Mouse (Mus musculus): ENCODE results near the gene Gm614. TPM values are rescaled to one million over a fixed set of nuclear protein-coding genes. Genes with fewer than 3 reads are reported as not detected.
A peak's percentile ranks its signal among the peaks of the same experiment; 100 is the strongest.

Gene Gm614
- polyA plus RNA-seq, 1 experiment from 2014 or later, result not detected

GRCm38 (mm10) chrX:101285534-101285933, 21.7 kb upstream of the Gm614 start:
- Histone ChIP-seq H3K9me3 (no peaks in the 10 kb centered on the region), H3K36me3 (replicated peaks) (peaks cover 98% of the 10 kb centered on the region), H3K4me1 (no peaks in the 10 kb centered on the region), H3K27ac (replicated peaks) (no peak overlapping the region), H3K27me3 (replicated peaks; ENCODE audit: low read depth, poor library complexity, severe bottlenecking) (peaks cover 91% of the 10 kb centered on the region), H3K4me3 (no peak overlapping the region)
- 29% methylated on average over 6 of the region's 6 CpGs for WGBS
- DNase-seq (ENCODE audit: low spot score), result peak; percentile 67

DNA sequence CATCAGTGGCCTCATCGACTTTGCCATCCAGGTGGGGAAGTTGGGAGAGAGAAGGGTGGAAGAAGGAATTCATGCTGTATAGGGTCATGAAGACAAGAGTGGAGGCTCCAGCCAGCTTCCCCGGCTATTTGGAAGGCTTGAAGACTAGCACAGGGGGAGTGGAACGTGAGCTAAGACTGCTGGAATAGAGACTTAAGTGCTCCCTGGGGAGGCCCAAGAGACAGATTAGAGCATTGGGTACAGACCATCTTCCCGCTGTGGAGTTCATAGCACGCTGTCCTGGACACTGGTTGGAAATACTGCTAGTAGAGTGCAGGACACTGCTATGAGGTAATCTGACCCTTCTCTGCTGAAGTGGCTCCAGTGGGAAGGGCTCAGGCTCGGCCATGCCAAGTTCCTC, 19.0 kb upstream of the Gm614 start:
- H3K27me3 ChIP-seq (replicated peaks; ENCODE audit: low read depth, poor library complexity, severe bottlenecking), result peaks cover 65% of the 10 kb centered on the region
- no peak for DNase-seq (ENCODE audit: low spot score)

DNA sequence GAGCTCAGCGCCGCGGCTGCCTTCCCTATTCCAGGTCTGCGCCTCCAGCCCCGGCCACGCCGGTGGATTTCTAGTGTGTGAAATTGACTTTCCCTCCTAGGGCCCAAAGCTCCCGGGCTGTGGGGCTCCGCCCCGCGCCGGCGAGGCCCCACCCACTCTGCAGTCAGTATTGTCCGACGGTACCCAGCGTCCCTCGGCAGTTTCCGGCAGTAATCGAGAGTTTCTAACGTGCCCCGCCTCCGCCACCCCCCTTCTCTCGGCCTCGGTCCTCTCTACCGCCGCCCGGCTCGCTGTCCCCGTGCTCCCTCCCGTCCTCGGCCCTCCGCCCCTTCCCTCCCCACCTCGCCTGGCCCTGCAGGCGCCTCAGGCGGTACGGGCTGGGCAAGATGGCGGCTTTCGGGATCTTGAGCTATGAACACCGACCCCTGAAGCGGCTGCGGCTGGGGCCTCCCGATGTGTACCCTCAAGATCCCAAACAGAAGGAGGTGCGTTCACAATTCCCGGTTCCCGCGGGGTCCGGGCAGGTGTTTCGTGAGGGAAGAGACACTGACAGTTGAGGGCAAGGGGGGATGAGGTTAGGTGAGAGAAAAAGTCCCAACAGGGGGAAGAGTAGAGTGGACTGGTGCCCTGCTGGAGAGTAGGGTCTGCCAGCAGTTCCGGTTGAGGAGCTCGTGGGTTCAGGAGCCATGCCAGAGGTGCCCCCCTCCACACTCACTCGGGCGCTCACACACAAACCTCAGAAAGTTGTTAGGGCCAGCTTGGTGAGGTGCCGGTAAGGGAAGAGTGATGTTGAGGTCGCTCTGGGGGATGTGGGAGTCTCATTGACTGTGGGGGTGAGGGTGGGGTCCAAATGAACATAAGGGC, 10.3 kb upstream of the Gm614 start, which contains the start of gene Med12:
TSS of gene Med12 (plus strand) at position 156 of the 864 bp plus-strand sequence.
- H3K27me3 ChIP-seq (replicated peaks; ENCODE audit: low read depth, poor library complexity, severe bottlenecking), result peaks cover 55% of the 10 kb centered on the region
- WGBS, result 20% methylated on average over 54 of the region's 54 CpGs
- peak within 1 kb of the TSS; percentile 65 for H3K4me3 ChIP-seq
- peak within 1 kb of the TSS; percentile 89 for H3K27ac ChIP-seq (replicated peaks)
- H3K36me3 ChIP-seq (replicated peaks), result peaks cover 34% of the 10 kb centered on the region
- DNase-seq (ENCODE audit: low spot score), result peak; percentile 92
- H3K4me1 ChIP-seq, result peaks cover 14% of the 10 kb centered on the region; the same call in 1 of the 2 replicates
- no peaks in the 10 kb centered on the region for H3K9me3 ChIP-seq

More for the DNA sequence above, 19.0 kb upstream of the Gm614 start:
- WGBS, result 86% methylated on average over 6 of the region's 6 CpGs
- Histone ChIP-seq H3K27ac (replicated peaks) (no peak overlapping the region), H3K9me3 (no peaks in the 10 kb centered on the region), H3K4me1 (no peaks in the 10 kb centered on the region), H3K4me3 (no peak overlapping the region), H3K36me3 (replicated peaks) (peaks cover 97% of the 10 kb centered on the region)

GRCm38 (mm10) chrX:101273410-101273809, 9.6 kb upstream of the Gm614 start:
- no peak for DNase-seq (ENCODE audit: low spot score)
- peaks cover 62% of the 10 kb centered on the region for H3K27me3 ChIP-seq (replicated peaks; ENCODE audit: low read depth, poor library complexity, severe bottlenecking)

GRCm38 (mm10) chrX:101268755-101269124, 4.9 kb upstream of the Gm614 start, which contains the start of gene Gm20489:
Gene Gm20489 (minus strand): TSS chrX:101269023.
- no peak within 1 kb of the TSS for H3K27ac ChIP-seq (replicated peaks)
- H3K36me3 ChIP-seq (replicated peaks), result no peaks in the 10 kb centered on the region
- WGBS, result 74% methylated on average over 3 of the region's 3 CpGs
- no peak for DNase-seq (ENCODE audit: low spot score)
- peaks cover 68% of the 10 kb centered on the region for H3K27me3 ChIP-seq (replicated peaks; ENCODE audit: low read depth, poor library complexity, severe bottlenecking)
- no peak within 1 kb of the TSS for H3K4me3 ChIP-seq
- H3K4me1 ChIP-seq, result peaks cover 23% of the 10 kb centered on the region
- H3K9me3 ChIP-seq, result no peaks in the 10 kb centered on the region

More at GRCm38 (mm10) chrX:101273410-101273809, 9.6 kb upstream of the Gm614 start:
- no peaks in the 10 kb centered on the region for H3K9me3 ChIP-seq
- peaks cover 27% of the 10 kb centered on the region for H3K36me3 ChIP-seq (replicated peaks)
- H3K4me3 ChIP-seq, result peak overlapping the region; percentile 65
- WGBS, result 25% methylated on average over 6 of the region's 6 CpGs
- peaks cover 14% of the 10 kb centered on the region; the same call in 1 of the 2 replicates for H3K4me1 ChIP-seq
- H3K27ac ChIP-seq (replicated peaks), result peak overlapping the region; percentile 89

DNA sequence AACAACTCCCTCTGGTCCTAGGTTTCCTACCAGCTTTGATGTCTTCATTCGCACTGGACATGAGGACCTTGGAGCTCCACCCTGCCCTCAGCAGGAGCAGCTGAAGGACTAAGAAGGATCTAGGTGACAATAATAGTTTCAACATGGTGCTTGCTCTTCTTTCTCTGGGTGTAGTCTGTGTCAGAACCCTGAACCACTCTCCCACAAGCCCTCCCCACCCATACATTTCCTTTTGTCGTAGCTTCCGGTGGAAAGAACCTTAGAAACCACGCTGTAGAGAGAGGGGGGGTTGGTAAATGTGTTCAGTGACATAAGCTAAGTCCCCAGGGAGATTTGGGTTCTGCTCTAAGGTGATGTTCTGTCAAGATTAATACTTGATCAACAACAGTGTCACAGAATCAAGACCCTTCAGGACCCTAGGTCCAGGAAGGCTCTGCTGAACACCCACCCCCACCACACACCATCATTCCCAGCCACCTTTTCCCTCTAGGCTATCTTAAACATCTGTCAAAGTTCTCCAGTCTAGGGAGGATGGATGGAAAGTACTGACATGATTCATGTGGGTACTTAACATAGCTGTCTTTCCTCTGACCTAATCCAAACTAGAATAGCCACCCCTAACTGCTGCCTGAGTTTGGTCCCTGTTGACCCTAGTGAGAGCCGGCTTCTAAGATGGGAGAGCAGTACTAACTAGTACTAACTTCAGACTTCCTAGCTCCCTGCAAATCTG, 4.4 kb upstream of the Gm614 start, which contains the start of gene Il2rg:
TSS of gene Il2rg (minus strand) at position 231 of the 730 bp plus-strand sequence.
- no peak for DNase-seq (ENCODE audit: low spot score)
- no peaks in the 10 kb centered on the region for H3K9me3 ChIP-seq
- H3K27me3 ChIP-seq (replicated peaks; ENCODE audit: low read depth, poor library complexity, severe bottlenecking), result peaks cover 67% of the 10 kb centered on the region
- no peak within 1 kb of the TSS for H3K4me3 ChIP-seq
- peaks cover 20% of the 10 kb centered on the region for H3K4me1 ChIP-seq
- no peak within 1 kb of the TSS for H3K27ac ChIP-seq (replicated peaks)
- WGBS, result 76% methylated on average over 5 of the region's 5 CpGs
- no peaks in the 10 kb centered on the region for H3K36me3 ChIP-seq (replicated peaks)

DNA sequence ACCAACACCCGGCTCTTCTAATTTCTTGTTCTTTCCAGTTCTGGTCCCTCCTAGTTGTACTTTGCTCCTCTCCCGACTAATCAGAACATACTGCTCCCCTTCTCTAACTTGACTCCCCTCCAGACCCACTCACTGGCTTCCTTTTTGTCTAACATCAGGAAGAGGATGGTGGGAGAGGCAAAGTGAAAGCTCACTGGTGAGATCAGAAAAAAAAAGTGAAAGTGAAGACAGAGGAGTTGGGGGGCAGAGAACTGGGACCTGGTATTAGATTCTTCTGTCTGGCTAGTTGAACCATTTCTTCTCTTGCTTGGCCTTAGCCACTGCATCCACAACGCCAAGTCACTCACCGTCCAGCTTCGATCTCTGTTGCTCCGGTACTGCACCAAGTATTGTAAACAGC, 2.8 kb upstream of the Gm614 start:
- Histone ChIP-seq H3K27ac (replicated peaks) (no peak overlapping the region), H3K9me3 (no peaks in the 10 kb centered on the region), H3K27me3 (replicated peaks; ENCODE audit: low read depth, poor library complexity, severe bottlenecking) (peaks cover 59% of the 10 kb centered on the region), H3K4me1 (peaks cover 22% of the 10 kb centered on the region), H3K4me3 (no peak overlapping the region), H3K36me3 (replicated peaks) (no peaks in the 10 kb centered on the region)
- DNase-seq (ENCODE audit: low spot score), result no peak
- WGBS, result 95% methylated on average over 6 of the region's 6 CpGs

DNA sequence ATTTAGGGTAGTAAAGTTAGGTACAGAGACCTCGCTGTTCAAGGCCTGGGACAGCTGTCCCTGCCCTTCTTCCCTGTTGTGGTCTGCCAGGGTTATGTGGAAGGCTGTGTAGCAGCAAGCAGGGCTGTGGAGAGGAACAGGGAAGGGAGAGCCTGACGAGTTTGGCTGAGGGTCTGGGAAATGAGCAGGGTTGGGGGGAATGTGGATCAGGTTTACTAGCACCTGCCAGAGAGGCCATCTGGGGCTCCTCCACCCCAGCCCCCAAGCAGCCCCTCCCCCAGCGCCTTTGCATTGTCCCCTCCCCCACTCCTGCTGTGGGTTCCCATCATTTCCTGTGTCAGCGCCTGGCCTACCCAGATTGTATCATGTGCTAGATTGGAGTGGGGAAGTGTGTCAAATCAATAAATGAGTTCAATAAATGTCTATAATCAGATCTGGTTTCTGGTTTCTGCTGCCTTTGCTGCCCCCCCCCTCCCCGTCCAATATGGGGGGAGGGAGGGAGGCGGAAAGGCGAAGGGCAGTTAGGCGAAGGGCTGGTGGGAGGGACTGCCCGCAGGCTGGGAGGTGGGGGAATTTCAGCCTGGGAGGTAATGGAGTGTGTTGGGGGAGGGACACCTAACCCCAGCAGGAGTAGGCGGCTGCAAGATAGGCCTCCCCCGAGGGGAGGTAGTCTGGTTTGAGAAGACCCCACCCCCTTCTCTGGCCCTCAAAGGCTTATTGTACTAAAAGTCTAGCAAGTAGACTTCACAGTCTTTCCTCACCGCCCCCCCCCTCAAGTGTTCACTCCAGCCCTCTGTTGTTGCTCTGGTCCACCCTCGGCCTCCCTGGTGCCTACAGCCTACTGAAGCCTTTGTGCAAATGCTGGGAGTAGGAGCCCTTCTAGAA, 3.1 kb downstream of the Gm614 start:
- Histone ChIP-seq H3K27me3 (replicated peaks; ENCODE audit: low read depth, poor library complexity, severe bottlenecking) (peaks cover 66% of the 10 kb centered on the region), H3K4me1 (peaks cover 53% of the 10 kb centered on the region)

GRCm38 (mm10) chrX:101256603-101257002, 7.2 kb downstream of the Gm614 start:
- WGBS, result 87% methylated on average over 13 of the region's 13 CpGs
- peaks cover 52% of the 10 kb centered on the region for H3K27me3 ChIP-seq (replicated peaks; ENCODE audit: low read depth, poor library complexity, severe bottlenecking)

More for the DNA sequence above, 3.1 kb downstream of the Gm614 start:
- Histone ChIP-seq H3K27ac (replicated peaks) (peak overlapping the region; percentile 86), H3K9me3 (no peaks in the 10 kb centered on the region), H3K36me3 (replicated peaks) (peaks cover 15% of the 10 kb centered on the region), H3K4me3 (peak overlapping the region; percentile 26; the same call in 1 of the 2 replicates)
- peak; percentile 82 for DNase-seq (ENCODE audit: low spot score)
- WGBS, result 11% methylated on average over 13 of the region's 13 CpGs

GRCm38 (mm10) chrX:101254740-101255139, 9.1 kb downstream of the Gm614 start:
- Histone ChIP-seq H3K36me3 (replicated peaks) (peaks cover 15% of the 10 kb centered on the region), H3K4me1 (peaks cover 26% of the 10 kb centered on the region), H3K4me3 (peak overlapping the region; percentile 66), H3K27me3 (replicated peaks; ENCODE audit: low read depth, poor library complexity, severe bottlenecking) (peaks cover 40% of the 10 kb centered on the region), H3K27ac (replicated peaks) (peak overlapping the region; percentile 85), H3K9me3 (no peaks in the 10 kb centered on the region)
- 6% methylated on average over 26 of the region's 26 CpGs for WGBS
- peak; percentile 31 for DNase-seq (ENCODE audit: low spot score)

More at GRCm38 (mm10) chrX:101256603-101257002, 7.2 kb downstream of the Gm614 start:
- H3K36me3 ChIP-seq (replicated peaks), result peaks cover 15% of the 10 kb centered on the region
- peaks cover 42% of the 10 kb centered on the region for H3K4me1 ChIP-seq
- no peak overlapping the region for H3K27ac ChIP-seq (replicated peaks)
- H3K9me3 ChIP-seq, result no peaks in the 10 kb centered on the region
- DNase-seq (ENCODE audit: low spot score), result peak; percentile 14
- H3K4me3 ChIP-seq, result no peak overlapping the region

GRCm38 (mm10) chrX:101253952-101254729, 9.7 kb downstream of the Gm614 start, which contains the start of gene Foxo4:
Gene Foxo4 (plus strand): TSS chrX:101254528.
- peak; percentile 89 for DNase-seq (ENCODE audit: low spot score)
- 22% methylated on average over 47 of the region's 47 CpGs for WGBS
- H3K4me3 ChIP-seq, result peak within 1 kb of the TSS; percentile 66
- H3K36me3 ChIP-seq (replicated peaks), result peaks cover 15% of the 10 kb centered on the region
- peaks cover 20% of the 10 kb centered on the region for H3K4me1 ChIP-seq
- H3K27ac ChIP-seq (replicated peaks), result peak within 1 kb of the TSS; percentile 85
- H3K9me3 ChIP-seq, result no peaks in the 10 kb centered on the region
- H3K27me3 ChIP-seq (replicated peaks; ENCODE audit: low read depth, poor library complexity, severe bottlenecking), result peaks cover 35% of the 10 kb centered on the region

Measured in embryonic facial prominence, embryonic 10.5 days (tissue).